Mouse (Mus musculus) bone marrow, adult 2 months (tissue): Measurements from ENCODE around the gene Uchl4.

ENCODE experiments used
- CTCF ChIP-seq: fragments of 200-500 bp; IDR thresholded peaks from 2 replicates; pipeline ENCODE4 v1.5.1; 2011; ENCODE audit warnings: low read length, control low read depth; ENCODE audit not compliant: control insufficient read depth, insufficient read depth
- POLR2A ChIP-seq: fragments of 200-500 bp; IDR thresholded peaks from 2 replicates; pipeline ENCODE4 v1.6.1; 2011; ENCODE audit warnings: low read depth, mild to moderate bottlenecking, control low read depth, low read length, borderline replicate concordance; ENCODE audit not compliant: control insufficient read depth

GRCm38 (mm10) chr9:64278665-64279310 lies 43.8 kb downstream of the Uchl4 start:
- no peak for TF ChIP-seq CTCF
- TF ChIP-seq POLR2A, result no peak
